Mouse (Mus musculus): ENCODE results near the gene Pnmal2.

GRCm38 (mm10) chr7:16974018-16974417 is 29.5 kb downstream of the Pnmal2 start:
- TF ChIP-seq EP300 (optimal IDR thresholded peaks at IDR 0.05): no peak
- no peak for TF ChIP-seq CTCF (IDR thresholded peaks at IDR 0.05; ENCODE audit: low read depth)

Measured in stomach, postnatal 0 days (tissue).